8 mouse cellular contexts compared by ENCODE assay signal in genomic region chr13:43615577-43616254, GRCm38 (mm10). TPM values are rescaled to one million over a fixed set of nuclear protein-coding genes. Genes with fewer than 3 reads are reported as not detected.
A peak's percentile ranks its signal among the peaks of the same experiment; 100 is the strongest.
DNase-seq lines count a peak whose midpoint lies in the region; ATAC-seq and TF ChIP-seq lines count a peak whose summit lies in the region.

Rnf182 (plus strand) TSS chr13:43615710.

- H3K4me2 ChIP-seq in hindbrain, postnatal 0 days (ENCODE audit: low read depth, low read length) = peak within 1 kb of the TSS; percentile 86

- peak within 1 kb of the TSS; percentile 82 for H3K27ac ChIP-seq in hindbrain, postnatal 0 days

- no peak for TF ChIP-seq CTCF in hindbrain, postnatal 0 days (IDR thresholded peaks at IDR 0.05; ENCODE audit: low read depth)

- H3K9ac ChIP-seq in hindbrain, postnatal 0 days (replicated peaks; ENCODE audit: low read length) = peak within 1 kb of the TSS; percentile 74

- H3K9me3 ChIP-seq in hindbrain, postnatal 0 days (ENCODE audit: low read length) = no peaks in the 10 kb centered on the region

- no peaks in the 10 kb centered on the region for H3K27me3 ChIP-seq in hindbrain, postnatal 0 days (ENCODE audit: insufficient read depth, low read length)

- no peaks in the 10 kb centered on the region for H3K36me3 ChIP-seq in hindbrain, postnatal 0 days (ENCODE audit: insufficient read depth, low read length)

- under 1% methylated on average over 53 of the region's 58 CpGs for WGBS in hindbrain, postnatal 0 days

- H3K4me3 ChIP-seq in hindbrain, postnatal 0 days (ENCODE audit: low read length) = peak within 1 kb of the TSS; percentile 76

- ATAC-seq in hindbrain, postnatal 0 days = peak; percentile 95
- no peak for ATAC-seq in erythroid progenitor cell, adult 5-6 weeks (replicated peaks; ENCODE audit: low FRiP score, poor library complexity, severe bottlenecking)

- DNase-seq in adrenal gland, adult 2 months = peak; percentile 86
- DNase-seq in cerebellum, postnatal 4 days (ENCODE audit: low spot score in 2 of 2) = peak; percentile 53 to 73
- DNase-seq in gastrocnemius, adult 8-10 months (ENCODE audit: low spot score in 2 of 2) = peak; percentile 18 to 59
- DNase-seq in hindbrain, postnatal 0 days (ENCODE audit: low spot score) = peak; percentile 92
- DNase-seq in left cerebral cortex, adult 8-10 months (ENCODE audit: low spot score in 2 of 2) = peak; percentile 46 to 75
- peak; percentile 65 to 80 for DNase-seq in lung, postnatal 4 days
- peak; percentile 76 to 78 for DNase-seq in right cerebral cortex, adult 2 months (ENCODE audit: low spot score in 2 of 2)

- no peaks in the 10 kb centered on the region for H3K4me1 ChIP-seq in hindbrain, postnatal 0 days (ENCODE audit: insufficient read depth, low read length)

RNA-seq across cellular contexts. Expression of gene Rnf182, which starts in this region (rescaled TPM):
- 1 to 10 TPM in 1 of 2 experiments, under 1 TPM in 1; 0.32 to 1.9 TPM for total RNA-seq in adrenal gland, adult 2 months (2021)
- polyA plus RNA-seq in adrenal gland, adult 2 months (2012; rRNA removed) = 0.08 and 0.16 TPM in 2 replicates
- under 1 TPM in 2 of 4 experiments, not detected in 2; 0.10 to 0.11 TPM for total RNA-seq in gastrocnemius, adult 8-10 months (2022)
- 7.5 and 10.0 TPM in 2 replicates for total RNA-seq in hindbrain, postnatal 0 days (2014; rRNA removed)
- 20.7 and 26.2 TPM in 2 replicates for polyA plus RNA-seq in hindbrain, postnatal 0 days (2015; fragmentation: Nextera tagmentation; extraction: Ambion mirVana)
- total RNA-seq in left cerebral cortex, adult 8-10 months (2022) = 1 to 10 TPM; 6.6 to 7.9 (median 7.1) TPM
- total RNA-seq in erythroid progenitor cell, adult 5-6 weeks (2015; ENCODE audit: low replicate concordance) = not detected in 2 replicates
- not detected in 2 replicates for total RNA-seq in erythroid progenitor cell, adult 5-6 weeks (2017; ENCODE audit: low replicate concordance)

Comparison
In these comparisons a context has a peak if more than half of its experiments do, and no peak if none do; other contexts are left out.
1. RNA of gene Rnf182 (polyA plus RNA-seq): 20.7 to 26.2 TPM in hindbrain, postnatal 0 days; 0.08 to 0.16 TPM in adrenal gland, adult 2 months; every median in the first group is over 10 times any median in the second.
2. Peak in DNase-seq in gastrocnemius, adult 8-10 months; RNA of the gene not detected or under 1 TPM.
3. DNase-seq: peak in every context shown above with its lines; median percentile 92 in hindbrain, postnatal 0 days; 86 in adrenal gland, adult 2 months; 77 in right cerebral cortex, adult 2 months; 72 in lung, postnatal 4 days; 63 in cerebellum, postnatal 4 days; 60 in left cerebral cortex, adult 8-10 months; 38 in gastrocnemius, adult 8-10 months.